Mouse (Mus musculus) cerebellum, postnatal 25 days (tissue): ENCODE measurements at regions not wholly inside any gene's neighbourhood (a gene's known extent, or its start where the extent isn't known, plus 50 kb on each side); places are given as distances from the start of the nearest gene placed in this dataset.
"Not testable (repeated sequence)": the region's sequence is repeated elsewhere in the genome, so short reads cannot be mapped to it uniquely, and the experiment has no call there.

Source experiments
- DNase-seq, 2 experiments: peaks; one replicate each; pipeline ENCODE4 v3.0.0; 2021; ENCODE audit warnings: mixed read lengths in 2 of 2

DNA sequence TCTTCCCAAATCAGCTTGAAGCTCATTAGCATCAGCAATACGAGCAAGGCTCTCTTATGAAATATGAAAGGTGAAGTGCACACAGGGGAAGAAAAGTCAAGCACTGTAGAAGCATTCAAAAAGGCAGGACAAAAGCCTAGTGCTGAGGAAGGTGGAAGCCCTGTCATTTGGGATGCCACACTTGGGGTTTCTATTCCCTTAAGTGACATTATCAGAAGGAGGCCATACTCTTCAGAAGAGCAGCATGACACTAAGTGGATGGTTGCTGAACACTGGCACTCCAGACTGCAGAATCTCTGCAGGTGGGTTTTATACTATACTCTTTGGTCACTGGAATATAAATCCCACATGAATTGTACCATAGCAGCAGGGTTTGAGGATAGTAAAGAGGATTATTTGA is 120.4 kb upstream of the Pcsk1 start:
- DNase-seq, result no peak

DNA sequence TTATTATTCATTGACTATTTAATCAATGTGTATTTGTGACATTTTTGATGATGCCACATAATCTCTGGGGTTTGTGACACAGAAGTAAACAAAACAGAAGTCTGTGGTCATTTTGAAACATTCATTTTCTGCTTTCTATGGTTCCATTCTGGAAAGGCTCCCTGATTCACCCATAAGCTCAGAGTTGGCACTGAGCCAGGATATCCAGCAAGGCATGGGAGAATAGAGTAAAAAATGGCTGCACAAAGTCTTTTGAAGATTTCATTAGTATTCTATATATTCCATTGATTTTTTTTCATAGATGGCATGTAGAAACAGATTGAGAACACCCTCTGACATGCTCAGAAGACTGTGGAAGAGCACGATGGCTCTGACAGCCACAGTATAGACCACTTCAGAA is 133.8 kb upstream of the Pcsk1 start:
- DNase-seq, result peak in 1 of 2 experiments; percentile 7

DNA sequence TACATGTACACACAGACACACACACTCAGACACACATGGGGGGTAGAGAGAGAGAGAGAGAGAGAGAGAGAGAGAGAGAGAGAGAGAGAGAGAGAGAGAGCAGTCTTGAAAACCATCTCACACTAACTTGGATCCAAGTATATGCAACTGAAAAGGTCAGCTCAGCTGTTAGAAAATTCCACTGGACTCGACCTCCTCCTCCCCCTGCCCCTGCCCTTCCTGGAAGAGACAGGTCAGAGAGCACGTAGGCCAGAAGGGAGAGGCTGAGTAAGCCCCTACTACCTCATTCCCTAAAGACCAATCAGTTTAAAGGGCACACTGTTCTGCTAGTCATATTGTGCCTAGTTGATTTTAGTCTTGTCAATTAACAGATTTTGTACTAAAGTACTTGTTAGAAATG is 105.0 kb upstream of the Cast start:
- not testable (repeated sequence) for DNase-seq

DNA sequence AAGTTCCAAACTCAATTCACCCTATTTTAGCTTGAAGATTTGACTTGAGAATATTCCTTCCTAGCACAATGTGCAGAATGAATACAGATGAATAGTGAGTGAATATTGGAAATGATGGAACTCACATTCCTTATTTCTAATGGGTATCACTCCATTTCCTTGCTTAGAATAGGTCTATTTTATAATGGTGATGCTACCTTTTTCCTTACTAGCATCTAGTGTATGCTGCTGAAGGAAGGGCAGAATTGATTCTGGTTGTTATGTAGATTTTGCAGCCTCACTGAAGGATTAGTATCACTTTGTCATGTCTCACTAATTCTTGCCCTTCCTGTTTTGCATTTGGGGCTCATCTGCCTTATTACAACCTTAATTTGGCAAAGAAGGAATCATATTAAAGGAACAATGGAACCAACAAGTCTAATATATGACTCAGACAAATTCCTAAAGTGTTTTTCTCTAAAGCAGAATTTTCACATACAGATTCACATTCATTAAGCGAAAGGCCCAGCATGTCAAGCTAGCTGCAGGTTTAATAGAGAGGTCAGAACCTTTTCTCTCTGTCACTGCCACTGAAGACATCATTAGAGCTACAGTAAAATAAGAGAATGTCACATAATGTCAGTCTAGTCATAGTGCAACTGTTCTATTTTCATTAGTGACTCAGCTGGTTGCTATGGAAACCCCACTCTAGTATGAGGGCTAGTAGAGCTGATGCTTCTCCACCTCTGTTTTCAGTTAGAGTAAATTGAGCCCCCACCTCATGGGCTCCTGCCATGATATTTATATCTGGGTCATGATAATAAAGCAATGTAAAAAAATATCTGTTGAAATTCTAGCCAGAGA is 94.8 kb upstream of the Cast start:
- DNase-seq, result no peak

DNA sequence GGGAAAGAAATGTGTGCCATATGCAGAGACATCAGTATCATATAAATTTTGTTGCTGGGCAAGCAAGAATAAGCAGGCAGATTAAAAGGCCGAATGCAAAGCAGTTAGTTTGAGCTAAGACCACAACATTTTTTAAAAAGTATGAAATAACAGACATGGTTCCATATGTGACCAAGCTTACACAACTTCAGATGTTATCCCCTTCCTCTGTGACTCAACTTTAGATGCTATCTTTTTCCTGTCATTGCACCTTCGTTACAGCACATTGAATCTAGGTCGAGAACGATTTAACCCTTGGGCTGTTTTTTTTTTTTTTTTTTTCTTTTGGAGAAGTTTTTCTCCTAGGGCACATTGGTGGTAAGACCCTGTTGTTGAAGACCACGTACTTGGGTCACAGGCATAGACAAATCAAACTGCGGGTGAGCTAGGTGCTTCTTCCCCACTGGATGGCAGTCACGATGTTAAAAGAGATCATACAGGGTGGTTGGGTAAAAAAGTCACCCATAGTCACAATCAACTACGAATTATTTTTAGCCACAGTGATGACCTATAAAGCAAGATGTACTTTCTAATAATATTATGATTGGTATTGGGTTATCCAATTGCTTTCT is 81.4 kb upstream of the Cast start:
- no peak for DNase-seq

DNA sequence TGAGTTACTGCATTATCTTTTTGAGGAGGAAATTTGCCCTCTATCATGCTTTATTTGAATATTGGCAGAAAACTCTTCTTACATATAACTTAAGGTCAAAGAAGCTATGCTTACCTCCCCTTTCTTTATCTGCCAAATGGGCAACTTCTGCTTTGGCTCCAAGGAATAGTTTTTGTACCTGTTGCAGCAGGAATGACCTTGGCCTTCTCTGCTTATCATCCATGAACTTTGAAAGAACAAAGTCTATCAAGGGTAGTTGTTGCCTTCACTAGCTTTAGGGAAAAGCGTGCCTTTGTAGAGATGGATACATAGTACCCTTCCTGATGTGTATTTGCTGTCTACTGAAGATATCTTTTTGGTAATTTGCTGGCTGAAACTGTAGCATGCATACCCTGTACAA is 59.1 kb upstream of the Cast start:
- no peak for DNase-seq

DNA sequence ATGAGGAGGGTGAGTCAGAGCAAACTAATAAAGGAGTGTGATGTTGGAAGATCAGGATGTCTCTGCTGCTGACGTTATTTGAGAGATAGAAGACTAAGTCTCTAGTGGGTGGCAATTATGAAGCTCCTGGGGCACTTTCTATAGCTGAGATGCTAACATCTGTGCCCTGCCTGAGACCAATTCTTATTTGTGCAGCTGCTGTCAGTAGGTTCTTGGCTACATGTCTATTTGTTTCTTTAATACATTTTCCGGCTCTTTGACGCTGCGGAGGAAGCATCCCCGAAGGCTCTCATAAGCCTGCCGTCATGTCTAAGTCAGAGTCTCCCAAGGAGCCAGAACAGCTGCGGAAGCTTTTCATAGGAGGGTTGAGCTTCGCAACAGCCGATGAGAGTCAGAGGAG is 55.4 kb upstream of the Cast start:
- DNase-seq, result no peak

DNA sequence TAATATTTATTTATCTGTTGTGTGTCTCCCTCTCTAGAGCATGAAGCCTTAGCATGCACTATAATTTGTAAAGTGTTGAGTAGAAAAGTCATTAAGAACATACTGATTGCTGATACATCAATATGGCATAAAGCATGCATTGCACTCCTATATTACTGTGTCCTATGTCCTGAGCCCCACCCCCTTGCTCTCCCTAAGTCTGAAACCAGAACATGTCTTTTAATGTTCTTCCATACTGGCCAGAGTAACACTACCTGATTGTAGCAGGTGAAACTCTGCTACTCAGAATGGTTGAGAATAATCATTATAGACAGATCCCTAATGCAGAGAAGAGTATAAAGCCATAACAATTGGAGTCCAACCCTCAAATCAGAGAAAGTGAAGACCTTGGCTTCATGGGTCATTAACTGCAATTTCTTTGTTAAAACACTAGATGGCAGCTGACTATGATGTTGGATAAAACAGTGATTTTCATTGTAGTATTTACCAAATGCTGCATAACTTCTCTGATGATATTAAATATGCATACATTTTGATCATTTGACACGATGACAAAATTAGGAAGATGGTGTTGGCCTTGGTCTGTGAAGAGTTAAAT is 52.9 kb upstream of the Cast start:
- no peak for DNase-seq
